Mouse (Mus musculus) kidney, adult 18-20 months (tissue): ENCODE data around the gene Aatk.
A peak's percentile ranks its signal among the peaks of the same experiment; 100 is the strongest.

Experiments
- DNase-seq: peaks from one replicate; pipeline ENCODE4 v3.0.0; 2021

The Aatk gene

GRCm38 (mm10) chr11:120051124-120051811, 4.3 kb upstream of the Aatk start:
- DNase-seq: no peak

GRCm38 (mm10) chr11:120049067-120049466, 2.1 kb upstream of the Aatk start:
- peak; percentile 30 for DNase-seq

DNA sequence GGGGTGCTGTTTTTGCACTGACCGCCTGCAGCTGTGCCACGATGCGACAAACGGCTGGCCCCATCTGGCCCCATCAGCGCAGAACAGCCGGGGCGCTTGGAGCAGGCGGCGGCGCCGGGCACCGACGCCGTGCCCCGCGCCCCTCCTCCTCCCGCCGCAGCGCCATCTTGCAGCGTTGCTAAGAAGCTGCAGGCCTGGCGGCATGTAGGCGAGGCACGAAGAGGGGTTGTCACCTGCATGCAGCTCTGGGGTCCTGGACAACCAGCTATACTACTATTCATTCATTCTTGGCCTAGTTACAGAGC, 1.2 kb upstream of the Aatk start:
- no peak for DNase-seq

- no peak for DNase-seq
Observed at GRCm38 (mm10) chr11:120047531-120048251, 724 bp upstream of the Aatk start.

GRCm38 (mm10) chr11:120045839-120046552, 971 bp downstream of the Aatk start:
- no peak for DNase-seq

DNA sequence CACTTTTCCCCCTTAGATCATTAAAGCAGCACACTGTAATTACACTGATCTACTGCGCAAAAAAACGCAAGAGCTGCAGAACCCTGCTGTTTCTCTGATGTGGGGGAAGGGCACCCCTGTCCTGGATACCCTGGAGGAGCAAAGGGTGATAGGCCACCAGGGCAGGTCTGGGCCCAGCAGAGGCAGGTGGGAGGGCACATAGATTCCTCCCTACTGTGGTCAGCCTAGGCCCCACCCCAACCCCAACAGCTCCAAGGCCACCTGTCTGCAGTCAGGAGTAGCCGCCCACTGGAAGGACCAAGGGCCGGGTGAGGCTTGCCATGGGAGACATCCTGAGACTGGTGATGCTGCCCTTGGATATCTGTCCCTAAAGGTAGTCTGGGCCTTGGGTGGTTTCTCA, 1.6 kb downstream of the Aatk start:
- DNase-seq: no peak

GRCm38 (mm10) chr11:120042141-120042838, 4.7 kb downstream of the Aatk start:
- no peak for DNase-seq

DNA sequence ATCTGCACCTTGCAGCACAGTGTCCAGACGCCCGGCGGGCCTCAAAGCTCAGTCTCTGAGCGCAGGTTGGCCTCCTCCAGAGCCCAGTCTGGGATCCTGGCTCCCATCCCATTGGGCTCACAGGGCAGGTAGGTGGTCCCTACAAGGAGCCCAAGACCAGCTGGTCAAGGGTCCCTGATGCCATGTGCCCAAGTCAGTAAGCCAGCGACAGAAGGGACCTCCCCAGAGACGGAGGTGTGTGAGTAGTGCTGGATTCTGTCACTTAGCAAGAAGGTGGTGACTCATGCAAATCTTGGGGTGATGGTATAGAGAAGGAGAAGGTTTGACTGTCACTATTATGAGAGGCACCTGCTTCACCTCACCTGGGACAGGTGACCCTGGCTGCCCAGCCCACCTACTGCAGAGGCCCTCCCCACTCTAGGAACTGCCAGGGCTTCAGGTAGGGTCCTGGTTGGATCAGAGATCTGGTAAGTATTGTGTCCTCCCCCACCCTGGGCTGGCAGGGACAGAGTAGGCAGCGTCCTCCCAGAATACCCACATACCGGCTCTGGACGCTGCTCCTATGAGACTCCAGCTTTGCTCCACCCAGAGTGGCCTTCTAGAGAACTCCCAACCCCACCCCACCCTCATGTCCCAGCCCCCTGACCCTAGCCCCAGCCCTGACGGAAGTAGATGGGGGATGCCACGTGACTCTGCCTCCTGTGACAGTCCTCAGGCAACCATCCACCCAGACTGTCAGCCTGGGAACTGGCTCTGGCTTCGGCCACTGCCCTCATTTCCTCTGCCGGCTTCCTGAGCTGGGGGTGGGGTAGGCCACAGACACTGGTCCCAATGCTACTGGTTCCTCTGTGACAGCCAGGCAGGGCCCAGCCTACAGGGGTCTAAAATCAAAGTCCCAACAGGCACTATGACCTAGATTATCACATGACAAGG, 5.5 kb downstream of the Aatk start:
- DNase-seq: peak; percentile 67

DNA sequence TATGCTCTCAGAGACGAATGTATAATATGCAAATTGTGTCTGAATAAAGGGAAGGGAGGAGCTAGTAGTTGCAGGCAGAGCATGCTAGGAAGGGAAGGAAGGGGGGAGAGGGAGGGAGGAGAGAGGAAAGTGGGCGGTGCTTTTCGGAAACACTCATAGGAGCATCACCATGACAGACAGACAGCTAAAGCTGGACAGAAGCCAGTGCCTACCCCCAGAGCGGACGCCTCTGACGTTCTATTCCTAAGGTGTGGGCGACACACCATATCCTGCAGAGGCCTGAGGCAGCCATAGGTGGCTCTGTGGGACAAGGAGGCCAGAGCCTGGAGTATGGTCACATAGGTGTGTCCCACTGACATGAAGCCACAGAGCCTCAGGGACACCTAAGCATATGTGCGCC, 6.5 kb downstream of the Aatk start:
- DNase-seq: no peak

GRCm38 (mm10) chr11:120039581-120039980, 7.4 kb downstream of the Aatk start:
- no peak for DNase-seq

DNA sequence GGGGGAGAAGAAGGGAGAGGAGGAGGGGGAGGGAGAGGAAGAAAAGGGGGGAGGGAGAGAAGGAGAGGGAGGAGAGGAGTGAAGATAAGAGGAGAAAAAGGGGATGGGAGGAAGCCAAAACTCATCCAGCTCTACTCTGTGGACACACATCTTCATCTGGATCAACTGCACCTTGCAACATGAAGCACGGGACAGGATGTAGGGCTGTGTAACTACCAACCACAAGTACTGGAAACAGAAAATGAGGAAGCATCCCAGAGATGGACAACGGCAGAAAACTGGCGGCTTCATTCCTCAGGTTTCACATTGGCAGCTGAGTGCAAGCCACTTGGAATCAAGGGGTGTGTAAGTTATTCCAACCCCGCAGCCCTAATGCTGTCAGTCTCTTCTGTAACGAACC, 12.2 kb downstream of the Aatk start:
- no peak for DNase-seq

- DNase-seq: no peak
Observed at GRCm38 (mm10) chr11:120034306-120034705, 12.7 kb downstream of the Aatk start.

- no peak for DNase-seq
Observed at GRCm38 (mm10) chr11:120033473-120033872, 13.5 kb downstream of the Aatk start.

DNA sequence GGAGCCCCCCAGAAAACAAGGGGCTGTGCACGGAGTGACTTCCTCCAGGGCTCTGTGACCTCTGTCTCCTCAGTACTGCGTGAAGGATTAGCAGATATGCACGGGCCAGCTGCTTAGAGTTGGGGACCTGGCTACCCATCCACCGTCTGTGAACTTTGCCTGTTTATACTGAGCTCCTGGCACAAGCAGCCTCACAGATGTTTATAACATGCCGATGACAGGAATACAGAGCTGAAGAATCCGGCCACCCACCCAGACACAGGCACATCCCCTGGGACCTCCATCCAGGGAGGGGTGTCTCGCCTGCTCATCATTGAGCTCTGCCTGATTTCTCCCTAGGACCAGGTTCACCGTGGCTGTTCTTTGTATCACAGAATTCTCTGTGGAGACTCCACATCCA, 14.9 kb downstream of the Aatk start:
- no peak for DNase-seq

- peak; percentile 68 for DNase-seq
Observed at GRCm38 (mm10) chr11:120030145-120030901, 16.6 kb downstream of the Aatk start.

DNA sequence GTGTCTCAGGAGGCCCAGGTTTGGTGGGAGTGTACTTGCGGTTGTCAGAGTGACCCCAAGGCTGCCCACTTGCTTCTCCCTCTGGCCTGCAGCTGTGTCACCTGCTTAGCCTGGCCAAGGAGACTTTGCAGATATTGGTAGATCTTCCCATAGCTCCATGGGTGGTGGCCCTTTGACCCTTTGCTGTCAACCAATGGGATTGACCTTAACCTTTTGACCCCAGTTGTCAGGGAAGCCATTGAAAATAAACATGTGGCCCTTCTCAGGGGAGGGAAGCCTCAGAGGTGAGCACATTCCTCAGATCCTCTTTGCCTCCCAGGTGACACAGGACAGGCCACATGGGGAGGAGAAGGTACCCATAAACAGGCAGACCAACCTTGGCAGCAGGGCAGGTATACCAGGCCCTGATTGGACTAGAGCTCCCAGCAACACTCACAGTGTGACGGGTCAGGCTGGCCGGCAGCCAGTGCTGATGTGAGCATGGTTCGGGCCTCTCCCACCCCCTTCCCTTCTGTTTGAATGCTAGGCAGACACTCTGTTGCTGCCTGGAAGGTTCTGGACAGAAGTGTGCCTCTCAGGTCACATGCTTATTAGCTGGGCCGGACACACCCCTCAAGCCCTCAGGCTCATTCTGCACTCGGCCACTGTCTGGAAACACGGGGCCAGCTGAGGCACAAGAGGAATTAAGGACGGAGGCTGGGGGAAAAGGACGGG, 17.4 kb downstream of the Aatk start:
- peak; percentile 84 for DNase-seq

DNA sequence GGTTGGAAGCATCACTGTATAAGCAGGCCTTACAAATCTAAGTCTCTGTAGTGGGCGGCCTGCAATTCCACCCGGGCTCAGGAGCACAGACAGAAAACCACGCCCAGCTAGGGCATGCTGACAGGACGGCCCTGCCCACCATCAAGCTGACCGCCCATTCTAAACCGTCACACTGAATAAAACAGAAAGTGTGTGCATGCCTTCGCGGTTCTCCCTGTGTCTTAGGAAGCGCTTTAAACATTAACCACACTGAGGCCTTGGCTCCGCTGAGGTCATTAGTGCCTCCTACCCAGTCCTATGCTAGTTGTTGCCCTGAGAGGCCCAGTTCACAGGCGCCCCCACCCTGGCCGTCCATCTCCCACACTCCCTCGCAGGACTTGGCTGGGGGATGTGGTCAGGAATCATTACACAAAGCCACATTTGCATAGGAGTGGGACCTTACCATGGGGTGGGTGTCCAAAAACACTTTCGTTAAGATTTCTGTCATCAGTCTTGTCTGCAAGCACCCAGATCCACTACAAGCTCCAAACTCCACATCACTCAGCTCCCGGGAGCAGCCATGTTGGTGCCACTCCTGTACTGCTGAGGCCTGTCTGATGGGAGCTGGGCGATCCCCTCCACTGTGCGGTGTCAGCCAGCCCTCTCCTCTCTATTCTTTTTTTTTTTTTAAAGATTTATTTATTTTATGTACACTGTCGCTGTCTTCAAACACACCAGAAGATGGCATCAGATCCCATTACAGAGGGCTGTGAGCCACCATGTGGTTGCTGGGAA, 18.5 kb downstream of the Aatk start:
- DNase-seq: peak; percentile 77

GRCm38 (mm10) chr11:120026941-120027340, 20.0 kb downstream of the Aatk start:
- DNase-seq: no peak

DNA sequence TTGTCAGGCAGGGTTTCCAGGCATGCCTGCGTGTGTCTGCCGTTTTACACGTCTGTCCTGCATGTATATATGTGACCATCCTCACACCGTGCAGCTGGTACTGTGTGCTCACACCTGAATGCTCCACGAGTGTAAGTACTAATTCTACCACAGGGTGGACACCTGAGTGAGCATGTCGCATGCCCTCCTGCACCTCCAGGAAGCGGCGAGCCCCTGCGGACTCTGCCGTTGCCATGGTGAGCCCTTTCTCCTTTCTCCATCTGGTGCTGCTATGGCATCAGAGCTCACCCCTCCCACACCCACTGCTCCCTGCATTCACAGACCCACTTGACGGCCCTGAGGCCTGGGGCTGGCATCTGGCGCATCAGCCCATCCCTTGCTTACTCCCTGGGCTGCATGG, 24.1 kb downstream of the Aatk start:
- no peak for DNase-seq

DNA sequence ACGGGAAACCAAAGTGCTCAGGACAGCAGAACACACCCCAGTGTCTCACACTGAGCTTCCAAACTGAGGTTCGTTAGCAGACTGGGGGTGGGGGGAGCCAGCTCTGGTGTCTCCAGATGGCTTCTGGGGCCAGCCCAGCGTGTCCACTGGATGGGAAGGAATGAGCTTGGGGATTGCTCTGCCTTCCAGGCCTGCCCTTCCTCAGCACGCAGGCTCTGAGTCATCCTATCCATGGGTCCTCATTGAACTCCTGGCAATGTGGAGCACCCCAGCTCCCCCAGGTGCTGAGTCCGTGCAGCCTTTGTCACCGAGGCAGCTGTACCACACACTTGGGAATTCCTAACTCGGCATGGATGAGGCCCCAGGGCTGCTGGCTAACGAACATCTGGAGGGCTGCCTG, 24.8 kb downstream of the Aatk start:
- no peak for DNase-seq
